Mouse (Mus musculus) cerebellum, adult 2 months (tissue): ENCODE results near the gene Kcnk4.

ENCODE experiments used
- CTCF ChIP-seq: fragments of 200-500 bp; IDR thresholded peaks from 2 replicates; pipeline ENCODE4 v1.5.1; 2011; ENCODE audit warnings: low read depth, mild to moderate bottlenecking, control low read depth, low read length, moderate library complexity, borderline replicate concordance; ENCODE audit not compliant: insufficient read depth
- POLR2A ChIP-seq: fragments of 200-500 bp; IDR thresholded peaks from 2 replicates; pipeline ENCODE4 v1.6.1; 2011; ENCODE audit warnings: low read length, control low read depth, borderline replicate concordance; ENCODE audit not compliant: insufficient read depth

DNA sequence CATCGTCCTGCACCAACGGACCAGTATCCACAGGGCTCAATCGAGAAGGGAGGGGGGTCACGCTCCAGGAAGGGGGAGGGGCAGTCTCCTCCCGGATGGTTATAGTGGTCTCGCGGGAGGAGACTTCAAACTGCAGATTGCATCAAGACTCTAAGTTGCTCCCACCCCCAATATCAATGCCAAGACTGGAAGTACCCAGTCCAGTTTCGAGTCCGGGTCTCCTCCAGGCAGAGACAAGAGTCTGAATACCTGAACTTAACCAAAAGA, 9.1 kb downstream of the Kcnk4 start, which contains the start of gene Catsperz:
- no peak for TF ChIP-seq CTCF
- no peak for TF ChIP-seq POLR2A
